Mouse (Mus musculus): ENCODE measurements around the gene Grhl3. TPM values are rescaled to one million over a fixed set of nuclear protein-coding genes. Genes with fewer than 3 reads are reported as not detected.

Grhl3 gene
- polyA plus RNA-seq (2012; rRNA removed; ENCODE audit: low replicate concordance), result 0.63 TPM in 1 of 2 replicates, not detected in the other

GRCm38 (mm10) chr4:135573251-135573808, at the start of gene Grhl3:
Gene Grhl3 (minus strand): TSS chr4:135573630.

GRCm38 (mm10) chr4:135494521-135495396, 78.7 kb downstream of the Grhl3 start, which contains the start of the genes Stpg1 and Nipal3:
Gene Stpg1 (plus strand): TSS chr4:135494790.
Gene Nipal3 (minus strand): TSS chr4:135495038.

Other genes starting within 250 kb of the Grhl3 start
- 25.2 and 39.3 TPM in 2 replicates for gene Srrm1, start 220.3 kb downstream of the Grhl3 start, polyA plus RNA-seq (2012; rRNA removed; ENCODE audit: low replicate concordance)
- gene Ncmap, start 175.4 kb downstream of the Grhl3 start, polyA plus RNA-seq (2012; rRNA removed; ENCODE audit: low replicate concordance), result 1.3 and 2.5 TPM in 2 replicates
- 12.4 and 21.7 TPM in 2 replicates for gene Rcan3, start 139.8 kb downstream of the Grhl3 start, polyA plus RNA-seq (2012; rRNA removed; ENCODE audit: low replicate concordance)
- 0.16 TPM in 1 of 2 replicates, not detected in the other for gene Stpg1, start 78.8 kb downstream of the Grhl3 start, polyA plus RNA-seq (2012; rRNA removed; ENCODE audit: low replicate concordance)
- gene Nipal3, start 78.6 kb downstream of the Grhl3 start, polyA plus RNA-seq (2012; rRNA removed; ENCODE audit: low replicate concordance), result 10.5 and 25.0 TPM in 2 replicates
- gene Ifnlr1, start 112.7 kb upstream of the Grhl3 start, polyA plus RNA-seq (2012; rRNA removed; ENCODE audit: low replicate concordance), result 0.14 and 5.1 TPM in 2 replicates
- 0.24 and 1.9 TPM in 2 replicates for gene Il22ra1, start 154.5 kb upstream of the Grhl3 start, polyA plus RNA-seq (2012; rRNA removed; ENCODE audit: low replicate concordance)
- gene Myom3, start 186.1 kb upstream of the Grhl3 start, polyA plus RNA-seq (2012; rRNA removed; ENCODE audit: low replicate concordance), result 0.44 and 2.4 TPM in 2 replicates